18 mouse cellular contexts compared by ENCODE assay signal in the genomic region with DNA sequence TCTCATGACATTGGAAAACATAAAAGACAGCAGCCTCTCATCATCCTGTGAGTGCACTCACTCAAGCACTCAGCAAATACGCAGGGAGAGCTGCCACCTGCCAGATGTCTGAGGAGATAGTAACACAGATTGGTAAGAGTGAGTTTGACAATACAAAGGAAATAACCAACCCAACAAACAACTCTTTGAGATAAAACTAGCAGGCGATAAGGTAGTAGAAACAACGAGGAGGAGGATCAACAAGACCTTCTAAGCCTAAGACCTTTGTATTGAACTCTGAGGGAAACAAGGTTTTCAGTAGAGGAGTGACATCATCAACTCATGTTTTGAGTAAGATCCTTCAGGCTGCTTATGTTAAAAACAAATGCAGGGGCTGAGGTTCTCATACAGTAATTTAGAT. TPM values are rescaled to one million over a fixed set of nuclear protein-coding genes. Genes with fewer than 3 reads are reported as not detected.
"Had no signal": no experiment of that assay in that cellular context is flagged by ENCODE, and none has a peak within 500 bp of the region (broad histone marks: within the 10 kb centered on the region; RNA-seq: fewer than 3 reads in every experiment).

No protein-coding gene starts in this region.

- H3K4me2 ChIP-seq: kidney, embryonic 15.5 days; limb, embryonic 12.5 days; liver, embryonic 15.5 days; stomach, embryonic 15.5 days had no signal

- H3K4me1 ChIP-seq: kidney, embryonic 15.5 days; limb, embryonic 12.5 days; liver, embryonic 15.5 days; midbrain, embryonic 10.5 days; stomach, embryonic 15.5 days had no signal

- H3K9ac ChIP-seq: kidney, embryonic 15.5 days; limb, embryonic 12.5 days; liver, embryonic 15.5 days; stomach, embryonic 15.5 days had no signal

- H3K27me3 ChIP-seq: kidney, embryonic 15.5 days; limb, embryonic 12.5 days; liver, embryonic 15.5 days; stomach, embryonic 15.5 days had no signal

- H3K9me3 ChIP-seq: kidney, embryonic 15.5 days; limb, embryonic 12.5 days; liver, embryonic 15.5 days; midbrain, embryonic 10.5 days; stomach, embryonic 15.5 days had no signal

- DNase-seq: kidney, adult 2 months; kidney, postnatal 25 days; layer of hippocampus, postnatal 36 days; lung, adult 2 months; lung, postnatal 4 days; midbrain, embryonic 14.5 days; right cerebral cortex, postnatal 14 days had no signal

- H3K4me3 ChIP-seq: kidney, embryonic 15.5 days; limb, embryonic 12.5 days; liver, embryonic 15.5 days; midbrain, embryonic 10.5 days; stomach, embryonic 15.5 days had no signal

- H3K27ac ChIP-seq: kidney, embryonic 15.5 days; limb, embryonic 12.5 days; liver, embryonic 15.5 days; midbrain, embryonic 10.5 days; stomach, embryonic 15.5 days had no signal

- ATAC-seq: intestine, embryonic 16.5 days; lung, postnatal 0 days had no signal

RNA-seq across cellular contexts. Expression of a gene that starts 38.3 kb away (rescaled TPM):
- total RNA-seq: layer of hippocampus, postnatal 36 days; left cerebral cortex, adult 8-10 months; left cerebral cortex, postnatal 36 days; liver, adult 2 months had no signal
- polyA plus RNA-seq: intestine, embryonic 16.5 days; limb, embryonic 12.5 days; liver, adult 2 months; lung, adult 2 months; midbrain, embryonic 10.5 days; spleen, adult 2 months had no signal
